Mouse (Mus musculus) forebrain, embryonic 15.5 days (tissue): ENCODE measurements around the gene Kndc1. TPM values are rescaled to one million over a fixed set of nuclear protein-coding genes. Genes with fewer than 3 reads are reported as not detected.

ENCODE experiments used
- ATAC-seq: fragments of 200-750 bp; cut with Nextera tagmentation; replicated peaks from 2 replicates; pipeline ENCODE4 v1.8.0; 2017; ENCODE audit warnings: mild to moderate bottlenecking, moderate TSS enrichment, moderate library complexity
- H3K27ac ChIP-seq: fragments of 300-500 bp; sonication (generic); replicated peaks from 2 replicates; pipeline ENCODE4 v1.5.1; 2015; ENCODE audit warnings: mild to moderate bottlenecking, inconsistent platforms
- H3K27me3 ChIP-seq: fragments of 300-500 bp; sonication (generic); 2 replicates; pipeline ENCODE4 v1.6.1; 2015; ENCODE audit warnings: inconsistent platforms
- H3K36me3 ChIP-seq: fragments of 300-500 bp; sonication (generic); 2 replicates; pipeline ENCODE4 v1.6.1; 2015; ENCODE audit warnings: mild to moderate bottlenecking, inconsistent platforms
- H3K4me1 ChIP-seq: fragments of 300-500 bp; sonication (generic); 2 replicates; pipeline ENCODE4 v1.6.1; 2015; ENCODE audit warnings: inconsistent platforms
- H3K4me2 ChIP-seq: fragments of 300-500 bp; sonication (generic); replicated peaks from 2 replicates; pipeline ENCODE4 v1.6.1; 2015; ENCODE audit warnings: mild to moderate bottlenecking, inconsistent platforms
- H3K4me3 ChIP-seq: fragments of 300-500 bp; sonication (generic); 2 replicates; pipeline ENCODE4 v1.5.1; 2015; ENCODE audit warnings: mild to moderate bottlenecking, inconsistent platforms
- H3K9ac ChIP-seq: fragments of 300-500 bp; sonication (generic); replicated peaks from 2 replicates; pipeline ENCODE4 v1.6.1; 2015; ENCODE audit warnings: mild to moderate bottlenecking, inconsistent platforms
- H3K9me3 ChIP-seq: fragments of 300-500 bp; sonication (generic); 2 replicates; pipeline ENCODE4 v1.6.1; 2016; ENCODE audit warnings: inconsistent platforms
- WGBS: fragments of 180-500 bp; shearing (Covaris S2); methylation state at CpG from one replicate; pipeline ENCODE4 v1.1.7; 2015; ENCODE audit warnings: mixed read lengths; 5-methylcytosine and 5-hydroxymethylcytosine counted together
- polyA plus RNA-seq: library from polyadenylated mRNA; unstranded; fragments of >200 nt; fragmentation: Nextera tagmentation; extraction: Ambion mirVana; gene quantifications from 2 replicates; pipeline ENCODE4 v1.2.1, GENCODE M21; 2015

Kndc1 gene
- polyA plus RNA-seq, 1 experiment from 2014 or later, result 5.1 TPM

DNA sequence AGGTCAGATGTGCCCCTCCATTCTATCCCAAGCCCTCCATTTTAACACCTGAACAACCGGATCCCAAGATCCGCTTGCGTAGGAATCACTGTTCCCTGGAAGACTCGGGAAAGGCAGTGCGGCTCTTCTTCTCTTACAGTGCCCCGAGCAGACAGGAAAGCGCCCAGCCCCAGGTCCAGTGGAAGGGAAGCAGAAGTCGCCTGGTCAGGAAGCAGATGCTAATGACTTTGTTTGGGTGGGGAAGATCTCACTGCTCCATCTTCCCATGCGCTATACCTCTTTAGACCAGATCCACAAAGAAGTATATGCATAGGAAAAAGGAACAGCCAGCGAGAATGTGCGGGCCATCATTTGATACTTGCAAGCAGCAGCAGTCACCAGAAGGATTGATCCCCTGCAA lies 62.9 kb downstream of the Kndc1 start:
- 77% methylated on average over 11 of the region's 11 CpGs for WGBS
- Histone ChIP-seq H3K36me3 (no peaks in the 10 kb centered on the region), H3K4me3 (no peak overlapping the region), H3K4me1 (peaks cover 8% of the 10 kb centered on the region), H3K27ac (no peak overlapping the region), H3K9ac (no peak overlapping the region), H3K27me3 (no peaks in the 10 kb centered on the region), H3K9me3 (no peaks in the 10 kb centered on the region), H3K4me2 (no peak overlapping the region)
- ATAC-seq, result no peak

DNA sequence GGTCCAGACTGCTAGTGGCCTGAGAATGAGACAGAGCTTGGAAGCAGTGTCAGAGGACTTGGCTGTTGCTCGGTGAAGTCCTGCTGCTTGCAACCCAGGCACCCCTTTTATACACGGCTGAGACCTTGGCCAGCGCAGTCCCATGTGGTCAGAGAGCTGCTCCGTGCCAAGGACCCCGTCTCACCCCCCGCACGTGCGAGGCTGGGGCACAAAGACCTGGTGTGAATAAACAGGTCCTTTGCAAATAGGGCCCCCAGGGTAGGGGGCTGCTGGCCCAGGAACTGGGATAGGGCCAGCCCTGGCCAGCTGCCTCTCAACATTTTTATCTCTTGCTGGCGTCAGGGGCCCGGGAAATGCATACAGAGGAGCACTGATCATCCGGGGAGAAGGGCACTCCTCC lies 63.5 kb downstream of the Kndc1 start:
- H3K27me3 ChIP-seq, result no peaks in the 10 kb centered on the region
- no peak overlapping the region for H3K27ac ChIP-seq
- H3K4me2 ChIP-seq, result no peak overlapping the region
- no peak overlapping the region for H3K9ac ChIP-seq
- WGBS, result 34% methylated on average over 11 of the region's 11 CpGs
- no peaks in the 10 kb centered on the region for H3K9me3 ChIP-seq
- H3K4me3 ChIP-seq, result no peak overlapping the region
- peak; percentile 43; the same call in 1 of the 2 replicates for ATAC-seq
- no peaks in the 10 kb centered on the region for H3K36me3 ChIP-seq
- H3K4me1 ChIP-seq, result peaks cover 8% of the 10 kb centered on the region

DNA sequence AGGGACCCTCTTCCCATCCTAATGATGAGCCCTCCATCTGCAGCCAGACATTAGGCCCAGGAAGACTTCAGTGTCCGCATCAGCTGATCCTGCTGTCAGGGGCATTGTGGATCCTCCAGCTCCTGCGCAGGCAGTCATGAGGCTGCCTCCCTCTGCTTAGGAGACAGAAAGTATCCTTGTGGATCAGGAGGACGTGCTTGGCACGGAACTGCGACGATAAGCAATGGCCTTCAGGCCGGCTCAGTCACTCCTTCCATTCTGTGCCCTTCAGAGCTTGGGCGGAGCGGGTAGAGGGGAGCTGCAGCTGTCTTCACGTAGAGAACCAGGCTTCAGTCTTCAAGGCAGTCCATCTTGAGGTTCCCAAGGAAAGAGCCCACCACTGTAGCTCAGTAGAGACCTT lies 66.6 kb downstream of the Kndc1 start:
- H3K36me3 ChIP-seq, result no peaks in the 10 kb centered on the region
- H3K9ac ChIP-seq, result no peak overlapping the region
- H3K27me3 ChIP-seq, result no peaks in the 10 kb centered on the region
- no peak overlapping the region for H3K27ac ChIP-seq
- H3K4me3 ChIP-seq, result no peak overlapping the region
- H3K4me2 ChIP-seq, result no peak overlapping the region
- ATAC-seq, result no peak
- H3K9me3 ChIP-seq, result no peaks in the 10 kb centered on the region
- 88% methylated on average over 10 of the region's 10 CpGs for WGBS
- H3K4me1 ChIP-seq, result peaks cover 8% of the 10 kb centered on the region

DNA sequence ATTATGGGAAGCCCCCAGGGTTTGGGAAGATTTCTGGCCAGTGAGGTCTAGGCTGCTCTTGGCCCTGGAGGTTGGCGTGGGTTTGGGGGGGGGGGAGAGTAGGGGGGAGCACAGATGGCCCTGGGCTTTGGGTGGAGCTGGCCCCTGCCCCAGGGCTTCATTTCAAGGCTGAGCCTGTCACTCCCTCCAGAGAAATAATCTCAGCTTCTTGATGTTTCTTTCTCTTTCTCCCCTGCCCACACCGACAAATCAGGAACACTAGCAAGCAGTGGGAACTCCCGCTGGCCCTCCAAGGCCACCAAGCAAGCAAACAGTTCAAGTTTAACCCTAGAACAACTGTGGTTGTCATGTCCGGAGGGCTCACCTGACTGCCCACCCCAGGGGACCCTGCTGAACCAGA lies 69.3 kb downstream of the Kndc1 start:
- H3K4me2 ChIP-seq, result no peak overlapping the region
- H3K9ac ChIP-seq, result no peak overlapping the region
- WGBS, result 60% methylated on average over 4 of the region's 4 CpGs
- no peaks in the 10 kb centered on the region for H3K36me3 ChIP-seq
- no peak overlapping the region for H3K4me3 ChIP-seq
- 0 out of 2 replicates have a peak, but pooled peaks cover 7% of the 10 kb centered on the region for H3K27me3 ChIP-seq
- H3K4me1 ChIP-seq, result no peaks in the 10 kb centered on the region
- H3K27ac ChIP-seq, result no peak overlapping the region
- no peaks in the 10 kb centered on the region for H3K9me3 ChIP-seq
- no peak for ATAC-seq

DNA sequence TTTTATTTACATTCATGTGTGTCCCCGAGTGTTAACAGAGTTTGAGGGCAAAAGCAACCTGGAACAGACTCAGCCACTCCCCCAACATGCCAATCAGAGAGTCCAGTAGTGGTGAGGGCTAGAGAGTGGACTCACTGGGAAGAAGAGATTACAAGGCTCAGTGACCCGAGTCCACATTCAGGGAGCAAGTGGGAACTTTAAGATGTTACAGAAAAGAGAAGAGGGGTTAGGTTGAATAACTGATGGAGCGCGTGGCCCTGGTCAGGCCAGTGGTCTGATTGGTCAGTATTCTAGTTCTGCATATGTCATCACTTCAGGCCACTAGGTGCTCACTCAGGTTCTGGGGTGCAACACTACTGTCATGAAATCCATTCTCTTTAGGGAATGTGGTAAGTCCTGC lies 72.7 kb downstream of the Kndc1 start:
- 11% methylated on average over 4 of the region's 4 CpGs for WGBS
- no peaks in the 10 kb centered on the region for H3K36me3 ChIP-seq
- ATAC-seq, result no peak
- no peak overlapping the region for H3K4me3 ChIP-seq
- no peak overlapping the region for H3K27ac ChIP-seq
- H3K9ac ChIP-seq, result no peak overlapping the region
- H3K9me3 ChIP-seq, result no peaks in the 10 kb centered on the region
- H3K27me3 ChIP-seq, result 0 out of 2 replicates have a peak, but pooled peaks cover 7% of the 10 kb centered on the region
- H3K4me2 ChIP-seq, result no peak overlapping the region
- H3K4me1 ChIP-seq, result no peaks in the 10 kb centered on the region

DNA sequence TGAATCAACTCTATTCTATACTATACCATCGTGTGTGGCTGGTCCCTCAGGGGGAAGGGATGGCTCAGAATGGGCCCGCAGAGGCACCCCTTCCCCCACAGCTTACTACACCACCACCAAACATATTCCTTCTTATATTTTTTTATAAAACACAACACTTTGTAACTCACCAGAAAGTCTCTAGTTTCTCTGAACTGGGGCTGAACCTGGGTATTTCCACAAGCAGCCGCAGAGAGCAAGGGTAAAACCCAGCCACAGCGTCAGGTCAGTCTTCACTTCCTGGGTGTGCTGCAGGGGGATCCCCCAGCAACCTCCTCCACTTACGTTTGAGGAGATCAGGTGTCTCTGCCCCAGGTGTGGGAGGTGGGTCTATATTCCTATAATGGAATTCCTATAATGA lies 73.9 kb downstream of the Kndc1 start:
- no peak overlapping the region for H3K27ac ChIP-seq
- 58% methylated on average over 5 of the region's 5 CpGs for WGBS
- H3K4me2 ChIP-seq, result no peak overlapping the region
- no peaks in the 10 kb centered on the region for H3K4me1 ChIP-seq
- no peak for ATAC-seq
- H3K4me3 ChIP-seq, result no peak overlapping the region
- H3K9ac ChIP-seq, result no peak overlapping the region
- no peaks in the 10 kb centered on the region for H3K9me3 ChIP-seq
- H3K36me3 ChIP-seq, result no peaks in the 10 kb centered on the region
- 0 out of 2 replicates have a peak, but pooled peaks cover 7% of the 10 kb centered on the region for H3K27me3 ChIP-seq

DNA sequence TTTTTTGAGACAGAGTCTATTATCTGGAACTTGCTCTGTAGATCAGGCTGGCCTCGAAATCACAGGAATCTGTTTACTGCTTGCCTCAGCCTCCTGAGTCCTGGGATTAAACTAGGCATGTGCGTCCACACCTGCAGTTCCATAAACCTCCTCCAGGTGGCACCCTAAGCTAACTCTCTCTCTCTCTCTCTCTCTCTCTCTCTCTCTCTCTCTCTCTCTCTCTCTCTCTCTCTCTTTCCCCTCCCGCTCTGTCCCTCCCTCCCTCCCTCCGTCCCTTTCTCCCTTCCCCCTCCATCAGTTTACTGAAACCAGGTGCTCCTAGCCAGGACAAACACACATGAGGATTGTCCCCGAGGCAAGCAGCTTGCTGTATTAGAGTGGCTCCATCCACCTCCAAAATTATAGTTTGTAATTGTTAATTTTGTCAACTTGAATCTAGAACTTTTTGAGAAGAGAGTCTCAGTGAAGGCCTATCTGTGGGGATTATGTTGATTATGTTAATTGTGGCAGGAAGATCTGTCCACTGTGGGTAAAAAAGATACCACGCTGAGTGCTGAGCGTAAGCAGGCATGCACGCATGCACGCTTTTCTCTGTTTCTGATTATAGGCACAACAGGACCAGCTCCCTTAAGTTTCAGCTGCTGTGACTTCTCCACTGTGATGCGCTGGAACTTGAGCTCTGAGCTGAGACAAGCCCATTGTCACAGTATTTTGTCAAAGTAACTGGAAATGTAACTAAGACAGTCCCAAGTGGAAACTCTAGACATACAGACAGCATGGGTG lies 75.0 kb downstream of the Kndc1 start:
- peak; percentile 62; the same call in 1 of the 2 replicates for ATAC-seq
- Histone ChIP-seq H3K9me3 (no peaks in the 10 kb centered on the region), H3K27me3 (0 out of 2 replicates have a peak, but pooled peaks cover 7% of the 10 kb centered on the region), H3K4me1 (no peaks in the 10 kb centered on the region), H3K9ac (no peak overlapping the region), H3K4me2 (no peak overlapping the region), H3K36me3 (no peaks in the 10 kb centered on the region), H3K27ac (no peak overlapping the region), H3K4me3 (no peak overlapping the region)
- 41% methylated on average over 10 of the region's 10 CpGs for WGBS

DNA sequence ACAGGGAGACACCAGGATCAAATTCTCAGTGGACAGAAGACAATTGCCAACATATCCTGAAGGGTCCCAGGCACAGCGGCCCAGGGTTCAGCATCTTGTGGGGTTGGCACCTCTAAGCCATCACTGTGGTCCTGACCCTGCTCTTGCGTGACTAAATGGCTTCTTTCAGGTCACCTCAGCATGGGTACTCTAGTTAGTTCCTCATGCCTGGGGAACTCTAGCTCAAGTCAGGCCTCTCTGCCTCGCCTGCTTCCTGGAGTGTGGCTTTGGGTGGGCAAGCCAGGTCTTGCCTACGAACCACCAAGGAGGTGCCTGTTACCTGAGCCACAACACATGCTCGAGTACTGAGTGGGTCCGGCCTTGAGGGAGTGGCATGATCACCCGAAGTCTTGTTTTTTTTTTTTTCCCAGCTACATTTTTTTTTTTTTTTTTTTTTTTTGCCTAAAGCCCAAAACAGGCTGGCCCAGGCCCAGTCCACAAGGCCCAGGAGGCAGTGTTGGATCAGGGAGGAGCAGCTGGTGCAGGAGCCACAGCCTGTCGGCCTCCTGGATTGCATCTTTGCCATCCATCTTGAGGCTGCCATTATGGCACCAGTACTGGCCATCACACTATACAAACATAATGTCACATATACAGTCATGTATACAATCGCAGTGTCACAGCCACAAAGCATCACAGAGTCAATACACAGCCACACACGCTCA lies 75.9 kb downstream of the Kndc1 start:
- Histone ChIP-seq H3K9me3 (no peaks in the 10 kb centered on the region), H3K27me3 (0 out of 2 replicates have a peak, but pooled peaks cover 7% of the 10 kb centered on the region), H3K36me3 (no peaks in the 10 kb centered on the region), H3K9ac (no peak overlapping the region), H3K4me3 (no peak overlapping the region), H3K4me1 (no peaks in the 10 kb centered on the region), H3K4me2 (no peak overlapping the region), H3K27ac (no peak overlapping the region)
- no peak for ATAC-seq
- WGBS, result 87% methylated on average over 10 of the region's 10 CpGs

DNA sequence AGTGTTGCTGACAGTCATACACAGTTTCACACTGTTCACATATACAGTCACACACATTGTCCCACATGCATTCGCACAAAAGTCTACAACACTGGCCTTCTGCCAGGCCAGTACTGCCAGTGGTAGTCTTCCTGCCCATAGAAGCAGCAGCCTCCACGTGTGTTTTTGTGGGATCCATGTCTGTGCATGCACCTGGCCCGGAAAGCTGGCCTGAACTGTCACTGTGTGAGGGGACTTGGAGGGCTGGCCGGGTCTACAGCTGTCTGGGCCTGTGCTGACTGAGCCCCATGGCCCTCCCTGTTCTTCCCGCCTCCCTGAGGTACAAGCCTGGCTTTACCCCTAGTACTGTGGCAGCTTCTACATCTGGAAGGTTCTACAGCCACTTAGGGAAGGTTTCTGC lies 76.5 kb downstream of the Kndc1 start:
- Histone ChIP-seq H3K27me3 (0 out of 2 replicates have a peak, but pooled peaks cover 7% of the 10 kb centered on the region), H3K9me3 (no peaks in the 10 kb centered on the region), H3K27ac (no peak overlapping the region), H3K4me1 (no peaks in the 10 kb centered on the region), H3K4me2 (no peak overlapping the region), H3K9ac (no peak overlapping the region), H3K4me3 (no peak overlapping the region), H3K36me3 (no peaks in the 10 kb centered on the region)
- ATAC-seq, result no peak
- 69% methylated on average over 5 of the region's 5 CpGs for WGBS

DNA sequence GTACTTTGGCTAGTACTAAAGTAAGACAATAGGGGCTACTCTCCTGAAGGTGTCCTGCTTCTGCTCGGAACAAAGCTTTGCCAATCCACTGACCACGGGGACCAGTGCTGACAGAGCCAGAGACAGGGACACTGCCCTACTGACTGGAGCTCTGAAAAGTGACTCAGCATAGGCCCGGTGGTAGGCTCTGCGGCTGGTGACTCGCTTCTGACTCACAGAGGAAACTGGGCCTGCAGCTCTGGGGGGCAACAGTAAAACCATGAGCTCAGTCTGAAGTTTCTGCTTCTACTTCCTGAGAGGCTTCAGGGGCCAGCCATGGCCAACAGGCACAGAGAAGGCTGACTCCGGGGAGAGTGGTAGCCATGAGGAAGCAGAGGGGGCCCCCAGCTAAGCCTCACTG lies 76.9 kb downstream of the Kndc1 start:
- Histone ChIP-seq H3K27ac (no peak overlapping the region), H3K9me3 (no peaks in the 10 kb centered on the region), H3K36me3 (no peaks in the 10 kb centered on the region), H3K4me1 (no peaks in the 10 kb centered on the region), H3K4me2 (no peak overlapping the region), H3K9ac (no peak overlapping the region), H3K27me3 (0 out of 2 replicates have a peak, but pooled peaks cover 7% of the 10 kb centered on the region), H3K4me3 (no peak overlapping the region)
- whole genome bisulfite sequencing, result 73% methylated on average over 6 of the region's 6 CpGs
- no peak for ATAC-seq

DNA sequence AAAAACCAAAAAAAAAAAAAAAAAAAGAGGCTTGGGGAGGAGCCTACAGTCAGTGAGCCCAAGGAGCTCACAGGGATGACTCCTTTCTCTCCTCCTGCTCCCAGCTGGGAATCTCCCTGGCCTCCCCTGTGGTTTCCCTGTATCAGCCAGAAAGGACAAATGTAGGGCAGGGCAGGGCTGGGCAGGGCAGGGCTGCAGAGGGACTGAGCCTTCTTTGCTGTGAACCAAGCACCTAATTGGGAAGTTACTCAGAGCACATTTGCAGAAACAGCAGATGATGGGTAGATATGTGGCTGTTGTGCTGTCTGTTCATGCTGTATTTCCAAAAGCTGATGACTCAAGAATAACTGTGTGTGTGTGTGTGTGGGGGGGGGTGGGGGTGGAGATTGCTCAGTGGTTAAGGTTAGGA lies 78.4 kb downstream of the Kndc1 start:
- H3K9me3 ChIP-seq, result no peaks in the 10 kb centered on the region
- no peak overlapping the region for H3K27ac ChIP-seq
- H3K27me3 ChIP-seq, result 0 out of 2 replicates have a peak, but pooled peaks cover 7% of the 10 kb centered on the region
- no peak overlapping the region for H3K4me3 ChIP-seq
- no peaks in the 10 kb centered on the region for H3K36me3 ChIP-seq
- ATAC-seq, result no peak
- peaks cover under 1% of the 10 kb centered on the region; the same call in 1 of the 2 replicates for H3K4me1 ChIP-seq
- no peak overlapping the region for H3K9ac ChIP-seq
- H3K4me2 ChIP-seq, result no peak overlapping the region

DNA sequence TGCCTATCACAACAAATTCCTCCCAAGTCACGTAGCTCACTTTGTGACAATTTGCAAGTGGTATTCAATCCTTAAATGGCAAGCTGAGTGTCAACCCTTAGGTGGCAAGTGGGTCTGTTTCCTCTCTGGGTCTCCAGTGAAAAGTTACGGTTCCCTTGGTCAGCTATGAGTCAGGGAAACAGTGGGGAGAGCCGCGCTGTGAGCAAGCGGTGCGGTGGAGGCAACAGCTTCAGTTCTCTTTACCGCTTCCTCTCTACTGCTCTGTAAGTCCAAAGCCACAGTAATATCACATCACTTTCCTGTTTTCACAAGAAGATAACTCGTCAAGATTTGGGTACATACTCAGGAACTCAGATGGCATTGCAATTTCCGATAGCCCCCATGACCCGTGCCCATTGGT lies 79.8 kb downstream of the Kndc1 start:
- 90% methylated on average over 10 of the region's 10 CpGs for WGBS
- no peak for ATAC-seq
- Histone ChIP-seq H3K9me3 (no peaks in the 10 kb centered on the region), H3K4me3 (no peak overlapping the region), H3K36me3 (no peaks in the 10 kb centered on the region), H3K27me3 (0 out of 2 replicates have a peak, but pooled peaks cover 3% of the 10 kb centered on the region), H3K27ac (no peak overlapping the region), H3K4me2 (no peak overlapping the region), H3K4me1 (peaks cover 11% of the 10 kb centered on the region), H3K9ac (no peak overlapping the region)
